Mouse (Mus musculus) activated CD4-positive, CD25-positive, alpha-beta regulatory T cell, adult 4 months (primary cell): Measurements from ENCODE around the gene Snorc. TPM values are rescaled to one million over a fixed set of nuclear protein-coding genes. Genes with fewer than 3 reads are reported as not detected.
"Not testable (repeated sequence)": the region's sequence is repeated elsewhere in the genome, so short reads cannot be mapped to it uniquely, and the experiment has no call there.

Experiments
- ATAC-seq: one replicate; pipeline ENCODE4 v1.8.0; 2017
- polyA plus RNA-seq, 2 experiments: library from polyadenylated mRNA; unstranded; fragments of 100-300 nt; shearing (Covaris generic); gene quantifications; one replicate each; pipeline ENCODE4 v1.2.1; 2017

Snorc gene
- polyA plus RNA-seq: not detected

DNA sequence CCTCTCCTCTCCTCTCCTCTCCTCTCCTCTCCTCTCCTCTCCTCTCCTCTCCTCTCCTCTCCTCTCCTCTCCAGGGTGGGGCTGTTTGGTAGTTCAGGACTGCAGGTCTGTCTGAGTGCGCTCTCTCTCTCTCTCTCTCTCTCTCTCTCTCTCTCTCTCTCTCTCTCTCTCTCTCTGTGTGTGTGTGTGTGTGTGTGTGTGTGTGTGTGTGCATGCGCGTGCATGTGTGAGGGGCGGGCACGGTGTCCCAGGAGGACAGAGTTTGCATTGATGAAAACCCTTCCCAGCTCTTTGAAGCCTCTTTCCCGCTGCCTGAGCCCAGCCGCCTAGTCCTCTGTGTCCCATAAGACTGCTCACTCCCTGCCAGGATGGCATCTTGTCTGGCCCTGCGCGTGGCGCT, at the start of gene Snorc:
TSS of gene Snorc (plus strand) at position 301 of the 400 bp plus-strand sequence.
- ATAC-seq: not testable (repeated sequence)

DNA sequence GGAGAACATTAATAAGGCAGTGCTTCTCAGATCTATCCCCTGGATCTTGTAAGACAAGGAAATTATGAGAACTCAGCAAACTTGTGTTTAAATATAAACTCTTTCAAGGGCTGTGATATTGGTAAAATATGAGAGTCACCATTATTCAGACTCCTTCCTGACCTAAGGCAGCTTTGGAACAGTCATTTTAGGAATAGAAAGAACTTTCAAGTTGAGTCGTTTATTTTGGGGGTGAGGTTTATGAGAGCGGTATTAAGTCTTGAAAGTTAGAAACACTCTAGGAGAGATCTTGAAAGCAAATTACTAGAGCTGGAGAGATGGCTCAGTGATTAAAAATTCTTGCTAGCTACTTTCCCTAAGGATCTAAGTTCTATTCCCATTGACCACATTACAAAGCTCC, 34.9 kb upstream of the Snorc start:
- ATAC-seq: no peak

- ATAC-seq: no peak
These were observed 33.5 kb upstream of the Snorc start for GRCm38 (mm10) chr1:87436583-87436982.

- ATAC-seq: peak; percentile 66
These were observed 22.6 kb upstream of the Snorc start for GRCm38 (mm10) chr1:87447183-87448104.

- no peak for ATAC-seq
These were observed 20.6 kb upstream of the Snorc start for GRCm38 (mm10) chr1:87449432-87449831.

- no peak for ATAC-seq
These were observed 13.6 kb upstream of the Snorc start for GRCm38 (mm10) chr1:87456425-87456824.

- no peak for ATAC-seq
These were observed 12.0 kb upstream of the Snorc start for GRCm38 (mm10) chr1:87458045-87458444.

DNA sequence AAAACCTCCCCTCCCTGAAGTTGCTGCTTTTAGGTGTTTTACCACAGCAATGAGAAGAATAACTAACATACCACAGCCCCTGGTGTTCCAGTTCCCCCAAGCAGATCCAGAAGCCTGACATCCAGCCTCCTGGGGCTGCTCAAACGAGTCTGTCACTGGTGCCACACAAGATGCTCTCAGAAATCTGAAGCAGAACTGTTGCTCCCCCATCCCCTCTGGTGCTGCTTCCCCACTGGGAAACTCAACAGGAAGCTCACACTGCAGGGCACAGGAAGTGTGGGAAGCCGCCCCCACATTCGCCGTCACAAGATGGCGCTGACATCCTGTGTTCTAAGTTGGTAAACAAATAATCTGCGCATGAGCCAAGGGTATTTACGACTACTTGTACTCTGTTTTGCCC, 10.2 kb upstream of the Snorc start:
- ATAC-seq: not testable (repeated sequence)

DNA sequence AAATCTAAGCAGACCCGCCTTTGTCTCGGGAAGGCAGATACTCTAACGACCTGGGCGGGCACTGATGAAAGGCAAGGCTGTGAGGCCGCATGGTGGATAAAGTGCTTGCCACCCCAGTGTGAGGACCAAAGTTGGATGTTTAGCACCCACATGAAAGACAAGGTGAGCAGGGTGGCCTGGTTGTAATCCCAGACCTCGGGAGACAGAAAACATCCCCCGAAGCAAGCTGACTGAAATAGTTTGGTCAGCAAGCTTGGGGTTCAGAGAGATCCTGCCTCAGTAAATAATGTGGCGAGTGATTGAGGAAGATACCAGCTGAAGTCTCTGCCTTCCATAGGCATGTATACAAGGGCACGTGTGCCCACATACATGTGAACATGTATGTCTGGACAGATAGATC, 2.6 kb upstream of the Snorc start:
- ATAC-seq: no peak

DNA sequence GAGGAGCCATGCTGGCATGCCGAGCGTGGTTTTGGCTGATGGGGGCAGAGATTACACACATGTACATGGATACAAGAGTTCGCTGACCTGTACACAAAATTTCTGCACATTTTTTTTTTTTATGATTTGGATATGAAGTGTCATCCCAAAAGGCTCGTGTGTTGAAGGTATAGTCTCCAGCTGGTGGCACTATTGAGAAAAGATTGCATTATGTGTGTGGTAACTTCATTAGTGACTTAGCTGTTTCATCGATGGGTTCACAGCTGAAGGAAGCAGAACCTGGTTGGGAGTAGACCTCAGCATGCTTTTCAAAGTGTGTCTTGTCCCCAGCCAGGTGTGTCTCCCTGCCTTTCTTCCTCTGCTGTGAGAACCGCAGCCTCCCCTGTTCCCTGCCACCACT, 1.8 kb upstream of the Snorc start:
- ATAC-seq: no peak

- no peak for ATAC-seq
These were observed 1.8 kb downstream of the Snorc start for GRCm38 (mm10) chr1:87471914-87472313.

GRCm38 (mm10) chr1:87472576-87472975, 2.5 kb downstream of the Snorc start:
- no peak for ATAC-seq

DNA sequence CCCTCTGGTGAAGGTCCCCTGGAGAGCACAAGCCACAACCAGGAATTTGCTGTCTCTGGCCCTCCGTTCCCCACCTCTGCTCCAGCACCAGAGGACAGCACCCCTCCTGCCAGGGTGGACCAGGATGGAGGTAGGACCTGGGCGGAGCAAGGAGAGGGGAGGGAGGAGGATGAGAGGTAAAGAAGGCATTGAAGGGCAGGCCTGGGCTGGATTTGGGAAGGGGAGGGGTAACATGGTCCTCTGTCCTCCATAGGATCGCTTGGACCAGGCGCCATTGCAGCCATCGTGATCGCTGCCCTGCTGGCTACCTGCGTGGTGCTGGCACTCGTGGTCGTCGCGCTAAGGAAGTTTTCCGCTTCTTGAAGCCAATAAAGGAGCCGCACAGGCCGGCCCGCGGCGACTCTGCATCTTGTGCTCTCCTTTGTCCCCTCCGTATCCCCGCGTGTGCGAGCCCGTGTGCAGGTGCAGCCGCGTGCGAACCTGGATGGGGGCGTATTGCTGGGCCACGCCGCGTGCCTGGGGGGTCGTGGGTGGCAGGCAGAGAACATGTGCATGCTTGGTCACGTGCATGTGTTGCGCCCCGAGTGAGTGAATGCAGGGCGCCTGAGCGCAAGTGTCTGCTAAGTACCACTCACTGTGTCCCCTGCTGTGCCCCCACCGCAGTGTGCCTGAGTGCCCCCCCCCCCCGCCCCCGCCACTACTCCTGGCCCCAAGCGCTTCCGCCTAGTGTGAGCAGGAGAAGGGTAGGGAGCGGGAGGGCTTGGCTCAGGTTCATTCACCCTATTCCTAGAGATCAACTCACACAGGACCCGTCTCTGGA, 5.2 kb downstream of the Snorc start:
- ATAC-seq: no peak

DNA sequence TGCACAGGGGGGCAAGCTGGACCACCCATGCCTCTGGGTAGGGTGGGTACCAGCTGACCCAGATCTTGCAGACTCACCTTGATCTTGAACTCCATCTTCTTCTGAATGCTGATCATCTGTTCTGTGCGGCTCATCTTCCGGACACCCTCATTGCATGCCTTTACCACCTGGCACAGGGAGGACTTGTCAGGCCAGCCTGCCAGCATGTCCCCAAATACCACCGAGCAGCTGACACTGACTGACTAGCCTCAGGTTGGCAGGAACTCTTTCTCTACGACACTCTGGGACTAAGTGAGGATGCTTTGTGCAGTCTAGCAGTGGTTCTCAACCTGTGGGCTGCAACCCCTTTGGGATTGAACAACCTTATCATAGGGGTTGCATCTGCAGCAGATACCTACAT, 12.5 kb downstream of the Snorc start:
- ATAC-seq: no peak

DNA sequence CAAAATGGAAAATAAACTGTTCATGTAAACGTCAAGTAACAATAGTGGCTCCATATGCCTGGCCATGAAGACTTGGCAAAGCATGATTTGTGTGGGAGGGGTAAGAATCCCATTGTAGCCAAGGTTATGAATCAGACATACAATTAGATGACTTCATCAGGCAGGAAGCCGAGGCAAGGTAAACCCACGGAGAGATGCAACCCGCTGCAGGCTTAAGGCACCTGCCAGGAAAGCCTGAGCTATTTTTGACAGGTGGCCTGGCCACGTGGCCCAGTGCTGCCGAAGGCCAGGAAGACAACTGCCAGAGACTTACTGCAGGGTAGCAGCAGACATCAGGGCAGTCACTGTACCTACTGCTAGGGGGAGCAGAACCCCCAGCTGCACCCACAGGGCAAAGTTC, 16.3 kb downstream of the Snorc start:
- ATAC-seq: no peak

DNA sequence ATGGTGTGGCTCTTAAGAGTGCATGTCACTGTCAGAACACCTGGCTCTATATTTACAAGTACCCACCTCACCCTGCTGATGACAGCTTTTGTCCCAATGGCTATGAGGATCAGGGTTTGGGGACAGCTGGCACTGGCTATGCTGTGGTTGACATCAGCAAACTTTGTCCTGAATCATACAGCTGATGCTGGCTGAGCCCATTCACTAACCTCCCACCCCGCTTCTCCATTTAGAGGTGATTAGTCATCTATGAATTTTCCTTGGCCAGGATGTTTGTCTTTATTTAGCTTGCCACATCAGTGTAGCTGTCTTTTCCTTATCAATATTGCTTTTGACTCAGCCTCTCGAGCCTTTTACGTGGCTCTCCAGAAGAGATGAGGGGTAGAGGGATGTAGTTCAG, 22.2 kb downstream of the Snorc start:
- no peak for ATAC-seq

GRCm38 (mm10) chr1:87493542-87493941, 23.5 kb downstream of the Snorc start:
- ATAC-seq: no peak

DNA sequence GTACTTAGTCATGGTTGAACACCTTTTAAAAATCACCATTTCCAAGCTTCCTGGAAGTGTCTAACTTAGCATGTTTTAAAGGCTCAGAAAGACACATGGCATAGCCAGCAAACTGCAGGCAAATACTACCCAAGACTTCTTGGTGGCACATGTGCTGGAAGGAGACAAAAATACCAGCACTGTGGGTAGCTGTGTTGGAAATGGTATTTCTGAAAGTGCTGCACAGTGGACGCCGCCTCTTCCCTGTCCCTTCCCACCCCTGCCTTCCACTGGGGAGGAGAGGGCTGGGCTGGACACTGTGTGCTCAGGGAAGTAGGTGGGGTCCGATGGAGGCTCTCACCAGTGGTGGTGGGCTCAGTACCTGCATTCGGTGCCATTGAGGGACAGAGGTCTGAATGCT, 35.5 kb downstream of the Snorc start:
- ATAC-seq: no peak

DNA sequence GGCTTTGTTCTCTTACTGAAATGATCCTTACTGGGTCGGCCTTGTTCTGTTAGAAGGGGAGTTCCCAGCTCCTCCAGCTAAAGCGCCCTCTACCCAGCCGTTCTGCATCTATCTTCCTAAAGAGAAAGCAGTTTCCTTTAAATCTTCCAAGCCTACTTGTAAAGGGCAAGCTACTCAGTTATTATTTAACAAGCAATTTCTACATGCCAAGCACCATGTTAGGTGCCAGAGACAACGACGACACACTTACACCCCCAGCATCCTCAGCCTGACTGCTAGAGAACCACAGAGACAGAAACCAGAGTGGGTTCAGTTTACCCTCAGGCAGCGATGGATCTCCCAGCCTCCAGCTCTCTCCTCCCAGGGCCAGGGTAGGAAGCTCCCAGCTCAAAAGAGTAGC, 37.8 kb downstream of the Snorc start:
- ATAC-seq: no peak

- ATAC-seq: no peak
These were observed 38.8 kb downstream of the Snorc start for GRCm38 (mm10) chr1:87508591-87509560.

DNA sequence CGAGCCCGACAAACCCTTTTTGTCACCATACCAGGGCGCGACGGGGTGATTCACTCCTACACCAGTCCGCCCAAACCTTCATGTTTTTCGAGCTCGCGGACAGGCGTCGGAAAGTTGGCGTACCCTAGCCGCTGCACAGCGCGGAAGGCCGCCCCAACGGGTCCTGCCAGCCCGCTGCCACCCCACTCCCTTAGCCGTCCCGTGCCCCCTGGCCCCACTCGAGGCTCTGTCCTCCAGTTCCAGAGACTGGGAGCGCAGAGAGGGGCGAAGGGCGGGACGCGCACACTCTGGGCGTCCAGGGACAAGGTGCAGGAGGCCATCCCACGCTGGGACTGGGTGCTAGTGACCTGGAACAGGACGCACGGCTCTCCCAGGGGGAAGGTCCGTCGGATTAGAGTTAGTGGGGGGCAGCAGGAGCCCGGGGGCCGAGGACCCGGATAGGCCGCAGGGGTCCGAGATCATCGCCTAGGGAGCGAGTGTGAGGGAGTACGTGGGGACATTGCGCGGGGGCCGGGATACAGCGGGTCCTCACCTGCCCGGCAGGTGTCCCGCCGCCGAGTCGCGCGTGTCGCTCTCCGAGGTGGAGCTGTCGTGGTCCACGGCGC, 39.6 kb downstream of the Snorc start, which contains the start of gene Neu2:
TSS of gene Neu2 (plus strand) at position 329 of the 605 bp plus-strand sequence.
- no peak for ATAC-seq

DNA sequence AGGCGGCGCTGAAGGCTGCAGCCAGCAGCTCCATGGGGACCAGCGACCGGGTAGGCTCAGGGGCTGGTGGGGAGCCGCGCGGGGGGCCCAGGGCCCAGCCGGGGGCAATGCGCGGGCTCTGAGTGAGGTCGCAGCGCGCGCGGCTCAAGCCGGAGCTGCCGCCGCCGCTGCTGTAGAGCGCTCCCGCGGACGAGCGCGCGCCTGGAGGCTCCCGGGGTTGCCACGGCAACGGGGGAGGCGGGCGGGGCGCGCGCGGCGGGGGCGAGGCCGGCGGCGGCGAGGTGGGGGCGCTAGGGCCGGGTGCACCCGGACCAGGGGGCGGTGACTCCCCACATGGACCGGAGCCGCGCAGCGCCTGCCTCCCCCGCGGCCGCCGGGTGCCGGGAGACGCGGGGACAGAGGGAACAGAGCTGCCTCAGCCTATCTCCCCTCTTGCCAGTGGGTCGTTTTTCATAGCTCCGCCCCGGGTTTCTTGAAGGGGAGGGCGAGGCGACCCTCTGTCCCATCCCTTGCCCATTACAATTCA, 40.2 kb downstream of the Snorc start:
- ATAC-seq: no peak
